Mouse (Mus musculus): ENCODE measurements around the gene Vill. TPM values are rescaled to one million over a fixed set of nuclear protein-coding genes. Genes with fewer than 3 reads are reported as not detected.

The Vill gene
- polyA plus RNA-seq (2012; rRNA removed): 4.3 and 27.0 TPM in 2 replicates

DNA sequence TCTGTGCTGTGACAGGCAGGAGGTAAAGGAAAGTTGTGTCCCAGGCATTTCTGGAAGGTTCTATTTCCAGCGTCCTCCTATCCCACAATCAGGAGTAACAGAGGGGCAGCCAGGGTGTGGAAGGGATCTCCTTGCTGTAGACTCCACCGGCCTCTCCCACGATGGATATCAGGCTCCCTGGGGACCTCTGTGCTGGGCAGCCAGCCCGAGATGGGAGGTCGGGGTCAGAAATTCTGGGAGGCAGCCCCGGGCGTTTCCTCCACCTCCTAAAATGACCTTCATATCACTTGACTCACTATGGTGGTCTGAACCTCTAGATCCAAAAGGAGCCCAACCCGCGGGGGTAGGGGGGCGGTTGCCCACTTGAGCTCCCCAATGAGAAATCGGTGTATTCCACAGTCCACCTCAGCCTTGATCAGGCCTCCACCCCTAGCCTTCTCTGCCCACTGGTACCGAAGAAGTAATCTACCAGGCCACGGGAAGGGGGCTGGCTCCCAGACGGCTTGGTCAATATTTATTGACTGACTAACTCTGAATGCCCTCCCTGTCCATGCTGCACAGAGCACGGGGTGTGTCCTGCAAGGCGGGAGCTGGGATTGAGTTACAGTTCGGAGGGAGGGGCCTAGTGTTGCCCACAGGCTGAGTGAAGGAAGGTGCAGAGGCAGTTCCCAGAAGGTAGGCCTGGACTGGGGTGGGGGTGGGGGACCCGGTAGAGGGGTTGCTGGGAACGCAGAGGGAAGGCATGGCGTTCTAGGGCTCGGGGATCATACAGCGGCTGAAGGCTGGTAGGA is at the start of gene Vill:
Gene Vill (plus strand): TSS at position 625 of the 791 bp plus-strand sequence.
- Histone ChIP-seq H3K4me1 (ENCODE audit: control insufficient read depth, insufficient read depth, insufficient read length, low read length) (peaks cover 17% of the 10 kb centered on the region), H3K4me3 (ENCODE audit: low read depth, low read length) (peak within 1 kb of the TSS; percentile 30), H3K36me3 (ENCODE audit: control insufficient read depth, insufficient read depth, low read length) (no peaks in the 10 kb centered on the region), H3K27ac (ENCODE audit: insufficient read depth, low read depth, low read length) (no peak within 1 kb of the TSS), H3K27me3 (ENCODE audit: control insufficient read depth, insufficient read depth, low read length) (peaks cover 7% of the 10 kb centered on the region)
- 13% methylated on average over 22 of the region's 22 CpGs for WGBS
- no peak for TF ChIP-seq POLR2A (IDR thresholded peaks at IDR 0.05; ENCODE audit: low read depth, low read length)
- no peak for TF ChIP-seq CTCF (IDR thresholded peaks at IDR 0.05; ENCODE audit: extremely low read depth, insufficient read length, insufficient replicate concordance, low read depth, low read length)

DNA sequence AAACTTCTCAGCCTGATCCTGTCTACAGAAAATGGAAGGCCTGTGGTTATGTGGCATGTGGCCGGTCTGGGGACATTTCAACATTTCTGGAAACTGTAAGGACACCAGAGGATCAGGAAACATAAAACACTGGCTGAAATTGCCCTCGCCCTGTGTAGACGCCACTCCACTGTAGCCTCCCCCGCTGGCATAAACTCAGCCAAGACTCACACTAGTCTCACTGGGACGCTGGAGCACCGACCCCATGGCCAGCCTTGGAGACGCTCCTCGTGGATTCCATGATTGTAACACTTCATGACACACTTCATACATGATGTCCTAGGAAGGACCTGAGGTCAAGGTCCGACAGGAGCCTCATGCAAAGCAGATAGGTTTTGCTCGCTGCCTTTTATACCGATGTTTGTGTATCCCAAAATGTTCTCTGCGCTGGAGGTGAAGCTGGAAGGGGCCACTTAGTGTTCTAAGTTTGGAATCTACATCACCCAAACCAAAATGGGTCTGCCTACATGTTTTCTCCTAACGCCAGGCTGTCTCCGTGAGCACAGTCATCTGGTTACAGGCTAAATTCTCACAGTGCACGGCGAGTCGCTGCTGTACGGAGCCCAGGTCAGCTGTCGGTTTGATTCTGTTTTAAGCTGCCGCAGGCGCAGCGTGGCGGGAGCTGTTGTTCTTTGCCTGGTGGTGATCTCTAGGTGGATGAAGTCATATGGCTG is 48.4 kb upstream of the Vill start:
- no peak for TF ChIP-seq POLR2A (IDR thresholded peaks at IDR 0.05; ENCODE audit: low read depth, low read length)
- no peak for TF ChIP-seq CTCF (IDR thresholded peaks at IDR 0.05; ENCODE audit: extremely low read depth, insufficient read length, insufficient replicate concordance, low read depth, low read length)
- no peak overlapping the region for H3K27ac ChIP-seq (ENCODE audit: insufficient read depth, low read depth, low read length)
- 89% methylated on average over 23 of the region's 23 CpGs for whole genome bisulfite sequencing
- H3K4me3 ChIP-seq (ENCODE audit: low read depth, low read length): no peak overlapping the region
- no peaks in the 10 kb centered on the region for H3K4me1 ChIP-seq (ENCODE audit: control insufficient read depth, insufficient read depth, insufficient read length, low read length)
- H3K27me3 ChIP-seq (ENCODE audit: control insufficient read depth, insufficient read depth, low read length): no peaks in the 10 kb centered on the region
- no peaks in the 10 kb centered on the region for H3K36me3 ChIP-seq (ENCODE audit: control insufficient read depth, insufficient read depth, low read length)

DNA sequence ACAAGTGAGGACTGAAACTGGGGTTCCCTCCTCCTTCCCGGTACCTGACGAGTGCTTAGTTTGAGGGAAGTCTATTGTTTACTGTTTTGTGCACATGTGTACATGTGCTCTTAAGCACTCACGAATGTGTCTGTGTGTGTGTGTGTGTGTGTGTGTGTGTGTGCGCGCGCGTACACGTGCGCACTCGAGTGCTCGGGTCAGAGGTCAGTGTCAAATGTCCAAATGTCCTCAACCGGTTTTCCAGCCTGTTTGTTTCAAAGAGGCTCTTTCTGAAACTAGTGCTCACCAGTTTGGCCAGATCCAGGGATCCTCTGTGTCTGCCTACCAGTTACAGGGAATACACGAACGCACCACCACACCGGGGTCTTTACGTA is 47.9 kb upstream of the Vill start:
- Histone ChIP-seq H3K27me3 (ENCODE audit: control insufficient read depth, insufficient read depth, low read length) (no peaks in the 10 kb centered on the region), H3K4me3 (ENCODE audit: low read depth, low read length) (no peak overlapping the region), H3K36me3 (ENCODE audit: control insufficient read depth, insufficient read depth, low read length) (no peaks in the 10 kb centered on the region), H3K4me1 (ENCODE audit: control insufficient read depth, insufficient read depth, insufficient read length, low read length) (no peaks in the 10 kb centered on the region), H3K27ac (ENCODE audit: insufficient read depth, low read depth, low read length) (no peak overlapping the region)
- TF ChIP-seq POLR2A (IDR thresholded peaks at IDR 0.05; ENCODE audit: low read depth, low read length): no peak
- no peak for TF ChIP-seq CTCF (IDR thresholded peaks at IDR 0.05; ENCODE audit: extremely low read depth, insufficient read length, insufficient replicate concordance, low read depth, low read length)
- WGBS: 89% methylated on average over 16 of the region's 16 CpGs

DNA sequence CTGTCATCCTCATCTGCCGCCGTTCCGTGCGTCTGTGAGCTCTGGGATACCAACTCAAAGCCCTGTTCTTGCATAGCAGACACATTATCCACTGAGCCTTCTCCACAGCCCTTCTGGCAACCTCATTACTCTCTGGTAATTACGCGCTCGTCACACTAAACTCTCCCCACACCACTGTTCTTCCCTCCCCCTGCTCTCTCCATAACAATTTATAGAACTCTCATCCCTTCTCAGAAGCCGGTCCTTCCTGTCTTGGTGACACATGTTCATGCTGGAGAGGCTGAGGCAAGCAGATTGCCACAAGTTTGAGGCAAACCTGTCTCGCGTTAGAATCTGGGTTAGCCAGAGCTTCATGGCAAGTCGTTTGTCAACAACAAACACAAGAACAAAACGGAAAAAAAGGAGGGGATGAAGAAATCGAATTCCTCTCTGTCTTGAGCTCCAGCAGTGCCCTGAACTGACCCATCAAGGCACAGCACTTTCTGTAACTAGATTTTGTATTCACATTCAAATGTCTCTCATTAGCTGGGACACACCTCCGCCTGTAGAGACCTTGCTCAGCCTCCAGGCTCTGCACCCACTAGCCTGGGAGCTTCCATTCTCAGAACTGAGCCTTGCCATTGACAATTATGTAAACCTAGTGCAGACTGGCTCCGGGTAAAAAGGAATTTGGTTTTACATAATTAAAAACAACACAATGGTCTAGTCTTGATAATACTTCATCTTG is 47.1 kb upstream of the Vill start:
- Histone ChIP-seq H3K27me3 (ENCODE audit: control insufficient read depth, insufficient read depth, low read length) (no peaks in the 10 kb centered on the region), H3K27ac (ENCODE audit: insufficient read depth, low read depth, low read length) (no peak overlapping the region), H3K4me3 (ENCODE audit: low read depth, low read length) (no peak overlapping the region), H3K4me1 (ENCODE audit: control insufficient read depth, insufficient read depth, insufficient read length, low read length) (no peaks in the 10 kb centered on the region), H3K36me3 (ENCODE audit: control insufficient read depth, insufficient read depth, low read length) (no peaks in the 10 kb centered on the region)
- no peak for TF ChIP-seq POLR2A (IDR thresholded peaks at IDR 0.05; ENCODE audit: low read depth, low read length)
- no peak for TF ChIP-seq CTCF (IDR thresholded peaks at IDR 0.05; ENCODE audit: extremely low read depth, insufficient read length, insufficient replicate concordance, low read depth, low read length)
- WGBS: 88% methylated on average over 15 of the region's 15 CpGs

DNA sequence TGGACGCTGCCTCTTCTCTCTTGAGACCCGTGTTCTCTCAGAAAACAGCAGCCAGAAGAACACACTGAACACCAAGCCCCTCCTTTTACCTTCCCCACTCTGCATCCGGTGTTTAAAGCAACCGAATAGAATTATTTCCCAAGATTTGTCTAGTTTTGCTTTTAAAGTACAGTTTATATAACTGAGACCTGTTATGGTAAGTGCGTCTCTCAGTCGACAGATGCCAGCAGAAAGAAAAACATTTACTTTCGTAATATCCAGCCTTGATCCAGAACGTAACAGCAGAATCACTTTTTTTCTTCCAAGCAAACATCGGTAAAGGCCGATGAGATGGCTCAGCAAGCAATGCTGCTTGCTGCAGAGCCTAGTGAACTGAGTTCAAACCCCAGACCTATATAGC is 45.3 kb upstream of the Vill start:
- Histone ChIP-seq H3K4me1 (ENCODE audit: control insufficient read depth, insufficient read depth, insufficient read length, low read length) (no peaks in the 10 kb centered on the region), H3K4me3 (ENCODE audit: low read depth, low read length) (no peak overlapping the region), H3K27me3 (ENCODE audit: control insufficient read depth, insufficient read depth, low read length) (no peaks in the 10 kb centered on the region), H3K36me3 (ENCODE audit: control insufficient read depth, insufficient read depth, low read length) (peaks cover 5% of the 10 kb centered on the region), H3K27ac (ENCODE audit: insufficient read depth, low read depth, low read length) (peak overlapping the region; percentile 50; the same call in 1 of the 2 replicates)
- TF ChIP-seq POLR2A (IDR thresholded peaks at IDR 0.05; ENCODE audit: low read depth, low read length) (no peak), CTCF (IDR thresholded peaks at IDR 0.05; ENCODE audit: extremely low read depth, insufficient read length, insufficient replicate concordance, low read depth, low read length) (no peak)
- WGBS: 76% methylated on average over 10 of the region's 10 CpGs

DNA sequence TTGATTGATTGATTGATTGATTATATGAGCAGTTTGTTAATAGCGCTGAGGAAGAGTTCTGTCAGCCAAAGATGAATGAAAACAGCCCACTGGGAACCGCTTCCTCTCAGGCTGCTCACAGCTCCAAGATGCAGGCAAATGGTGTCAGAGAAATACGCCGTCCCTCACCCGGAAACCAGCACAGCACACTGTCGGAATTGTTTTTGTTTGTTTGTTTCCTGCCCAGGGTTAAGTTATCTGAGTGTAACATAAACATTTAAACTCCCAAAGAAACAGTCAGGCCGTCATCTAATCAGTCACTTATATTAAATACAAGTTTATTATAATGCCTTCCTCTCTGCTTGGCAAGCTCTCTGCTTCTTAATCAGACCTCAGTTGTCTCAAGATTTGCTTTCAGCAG is 43.7 kb upstream of the Vill start:
- TF ChIP-seq CTCF (IDR thresholded peaks at IDR 0.05; ENCODE audit: extremely low read depth, insufficient read length, insufficient replicate concordance, low read depth, low read length) (no peak), POLR2A (IDR thresholded peaks at IDR 0.05; ENCODE audit: low read depth, low read length) (no peak)
- H3K4me3 ChIP-seq (ENCODE audit: low read depth, low read length): no peak overlapping the region
- H3K36me3 ChIP-seq (ENCODE audit: control insufficient read depth, insufficient read depth, low read length): peaks cover 11% of the 10 kb centered on the region
- no peaks in the 10 kb centered on the region for H3K4me1 ChIP-seq (ENCODE audit: control insufficient read depth, insufficient read depth, insufficient read length, low read length)
- WGBS: 71% methylated on average over 7 of the region's 7 CpGs
- no peaks in the 10 kb centered on the region for H3K27me3 ChIP-seq (ENCODE audit: control insufficient read depth, insufficient read depth, low read length)
- H3K27ac ChIP-seq (ENCODE audit: insufficient read depth, low read depth, low read length): no peak overlapping the region

Data from small intestine, adult 2 months (tissue).